Mouse (Mus musculus): ENCODE results near the gene Fgf18.

Gene Fgf18

DNA sequence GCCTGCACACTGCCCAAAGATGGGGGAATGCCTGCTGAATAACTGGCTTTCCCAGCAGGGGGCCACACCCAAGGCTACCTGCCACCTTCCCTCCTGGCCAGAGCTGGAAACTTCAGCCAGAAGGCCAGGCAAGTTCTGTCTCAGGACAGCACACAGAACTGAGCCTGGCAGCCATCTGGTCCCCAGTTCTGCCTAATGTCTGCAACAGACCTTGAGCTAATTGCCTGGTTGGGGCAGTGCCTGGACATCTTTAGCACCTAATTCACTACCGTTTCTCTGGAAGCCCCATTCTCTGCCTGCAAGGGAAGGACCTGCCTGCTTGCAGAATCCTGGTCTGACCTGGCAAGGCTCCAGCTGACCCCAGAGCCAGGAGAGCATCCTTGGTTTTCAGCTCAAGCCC, 34.8 kb downstream of the Fgf18 start:
- DNase-seq (ENCODE audit: low spot score) = no peak

DNA sequence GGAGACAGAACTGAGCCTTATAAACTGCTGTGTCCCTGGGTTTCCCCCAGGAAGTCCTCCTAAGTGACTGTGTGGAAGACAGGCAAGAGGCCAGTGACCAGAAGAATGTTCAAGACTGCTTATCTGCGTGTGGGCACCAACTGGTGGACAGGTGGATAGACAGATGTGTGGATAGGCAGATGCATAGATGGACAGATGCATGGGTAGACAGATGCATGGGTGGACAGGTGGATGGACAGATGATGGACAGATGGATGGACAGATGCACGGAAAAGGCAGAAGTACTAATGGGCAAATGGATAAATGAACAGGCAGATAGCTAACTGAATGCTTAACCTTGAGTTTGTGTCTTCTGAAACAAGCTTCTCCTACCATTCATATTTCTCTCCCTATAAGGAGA, 37.1 kb downstream of the Fgf18 start:
- DNase-seq (ENCODE audit: low spot score) = no peak

DNA sequence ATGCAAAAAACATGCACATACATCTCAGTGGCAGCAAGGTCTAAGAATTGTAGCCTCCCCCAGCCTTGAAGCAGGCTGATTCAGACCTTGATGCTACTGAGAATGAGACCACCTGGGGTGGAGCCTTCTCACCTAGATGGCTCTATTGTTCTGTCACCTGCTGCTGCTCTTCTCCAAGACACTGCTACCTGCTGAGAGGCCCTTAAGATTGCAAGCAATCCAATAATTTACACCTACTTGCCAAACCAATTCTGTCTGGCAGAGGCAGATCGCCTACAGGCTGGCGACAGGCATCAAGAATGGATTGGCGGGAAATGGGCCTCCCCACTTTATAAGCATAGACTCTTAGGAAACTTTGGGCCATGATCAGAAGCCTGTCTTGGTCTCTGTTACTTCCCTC, 39.7 kb downstream of the Fgf18 start:
- DNase-seq (ENCODE audit: low spot score) = no peak

GRCm38 (mm10) chr11:33104911-33105316, 42.3 kb downstream of the Fgf18 start:
- no peak for DNase-seq (ENCODE audit: low spot score)

GRCm38 (mm10) chr11:33103291-33103943, 43.8 kb downstream of the Fgf18 start:
- no peak for DNase-seq (ENCODE audit: low spot score)

GRCm38 (mm10) chr11:33100027-33100507, 47.1 kb downstream of the Fgf18 start:
- peak; percentile 26 for DNase-seq (ENCODE audit: low spot score)

- DNase-seq (ENCODE audit: low spot score) = no peak
These were observed 47.8 kb downstream of the Fgf18 start for GRCm38 (mm10) chr11:33099425-33099824.

GRCm38 (mm10) chr11:33098446-33098845, 48.8 kb downstream of the Fgf18 start:
- peak; percentile 22 for DNase-seq (ENCODE audit: low spot score)

DNA sequence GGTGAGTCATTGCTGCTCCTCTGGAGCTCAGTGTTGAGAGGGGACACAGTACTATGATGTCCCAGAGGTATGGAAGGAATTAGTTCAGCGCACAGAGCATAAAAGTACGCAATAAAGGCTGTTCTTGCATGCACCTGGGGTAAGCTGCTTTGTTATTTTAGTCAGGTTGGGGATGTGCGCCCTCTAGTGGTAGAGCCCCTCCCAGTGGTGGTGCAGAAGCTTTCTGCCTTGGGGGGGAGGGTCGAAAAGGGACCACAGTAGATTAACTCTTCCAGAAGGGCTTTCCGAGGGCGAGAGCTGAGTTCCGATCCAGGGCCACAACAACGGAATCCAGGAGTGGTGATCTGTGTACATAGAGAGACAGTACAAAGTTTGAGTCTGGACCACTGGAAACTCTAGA, 49.3 kb downstream of the Fgf18 start:
- peak; percentile 35 for DNase-seq (ENCODE audit: low spot score)

- no peak for DNase-seq (ENCODE audit: low spot score)
These were observed 57.3 kb downstream of the Fgf18 start for GRCm38 (mm10) chr11:33089856-33090255.

DNA sequence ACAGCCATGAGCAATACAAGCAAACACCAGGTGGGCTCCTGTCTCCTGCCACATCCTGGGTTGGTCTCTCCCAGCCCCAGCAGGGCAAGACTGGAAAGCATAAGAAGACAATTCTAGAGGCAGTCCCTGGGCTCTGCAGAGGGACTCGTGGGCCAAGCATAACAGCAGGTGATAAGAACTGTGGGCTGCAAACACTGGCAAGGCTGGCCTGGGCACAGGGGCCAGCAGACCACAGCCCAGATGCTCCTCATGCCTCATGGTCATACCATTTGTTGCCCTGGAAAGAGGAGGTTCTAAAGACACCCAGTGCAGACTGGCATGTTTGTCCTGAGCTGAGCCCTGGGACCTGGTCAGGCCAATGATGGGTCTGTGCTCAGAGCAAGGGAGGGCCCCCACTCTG, 59.0 kb downstream of the Fgf18 start:
- DNase-seq (ENCODE audit: low spot score) = no peak

DNA sequence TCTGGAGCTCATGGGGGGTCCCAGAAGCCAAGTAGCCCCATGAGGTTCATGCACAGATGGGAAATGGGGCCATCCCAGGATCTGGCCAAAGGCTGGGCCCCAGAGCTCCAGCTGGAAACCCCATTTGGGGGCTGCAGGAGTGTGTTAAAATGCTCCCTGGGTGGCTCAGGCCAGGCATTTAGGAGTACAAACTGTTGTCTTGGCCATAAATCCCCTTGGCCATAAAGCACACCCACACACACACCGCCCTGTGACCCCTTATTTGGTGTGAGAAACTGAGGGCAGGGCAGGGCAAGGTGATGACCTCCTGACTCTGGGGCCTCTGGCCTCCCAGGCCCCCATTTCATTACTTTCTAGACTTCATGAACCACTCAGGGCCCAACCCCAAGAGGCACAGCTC, 61.2 kb downstream of the Fgf18 start:
- DNase-seq (ENCODE audit: low spot score) = no peak

DNA sequence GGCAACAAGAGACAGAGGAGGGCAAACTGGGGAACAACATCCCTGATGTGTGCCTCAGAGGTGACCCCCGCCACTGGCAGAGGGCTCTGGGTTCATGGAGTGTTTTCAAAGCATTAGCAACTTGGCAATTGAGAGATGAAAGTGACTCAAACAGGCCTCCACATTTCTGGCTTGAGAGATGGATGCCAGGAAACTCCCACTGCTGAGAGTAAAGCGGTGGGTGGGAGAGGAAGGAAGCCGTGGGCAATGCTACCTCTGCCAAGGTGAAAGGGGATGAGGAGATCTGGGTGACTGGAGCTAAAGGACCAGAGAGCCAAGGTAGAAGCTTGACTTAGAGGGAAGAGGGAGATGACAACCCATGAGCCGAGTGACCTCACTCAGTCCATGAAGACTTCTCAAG, 61.7 kb downstream of the Fgf18 start:
- no peak for DNase-seq (ENCODE audit: low spot score)

DNA sequence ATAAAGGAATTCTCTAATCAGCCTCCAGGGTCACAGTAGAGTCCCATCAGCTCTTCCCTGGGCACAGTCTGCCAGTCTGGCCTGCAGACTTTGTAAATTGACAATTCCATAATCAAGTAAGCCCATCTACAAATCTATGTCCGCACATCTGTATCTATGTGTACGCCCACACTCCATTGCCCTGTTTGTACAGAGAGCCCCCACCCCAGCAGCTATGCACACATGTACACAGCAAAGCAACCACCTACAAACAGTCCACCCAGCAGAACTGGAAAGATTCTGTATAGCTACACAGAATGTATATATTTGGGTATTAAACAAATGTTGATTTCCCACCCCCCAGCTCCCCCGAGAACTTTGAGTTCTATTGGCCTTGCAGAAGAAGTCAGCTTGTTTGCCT, 62.1 kb downstream of the Fgf18 start:
- no peak for DNase-seq (ENCODE audit: low spot score)

- DNase-seq (ENCODE audit: low spot score) = no peak
These were observed 63.2 kb downstream of the Fgf18 start for GRCm38 (mm10) chr11:33084041-33084440.

DNA sequence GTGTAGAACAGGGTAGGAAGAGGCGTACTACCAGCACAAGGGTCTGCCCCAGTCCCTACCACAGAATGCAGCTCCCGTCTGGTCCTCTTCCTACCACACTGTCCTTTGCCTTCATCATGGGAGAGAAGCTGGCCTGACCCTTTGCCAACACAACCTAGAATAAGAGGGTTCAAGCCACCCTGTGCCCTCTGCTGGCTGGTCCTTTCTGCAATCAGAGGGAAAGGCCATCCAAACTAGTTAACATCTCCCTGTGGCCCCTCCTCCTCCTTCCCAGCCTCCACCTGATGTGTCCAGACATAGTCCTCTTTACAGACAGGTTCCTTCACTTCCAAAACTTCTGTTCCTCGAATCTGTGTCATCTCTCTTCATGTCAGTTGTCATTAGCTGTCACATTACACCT, 66.0 kb downstream of the Fgf18 start:
- no peak for DNase-seq (ENCODE audit: low spot score)

- DNase-seq (ENCODE audit: low spot score) = no peak
These were observed 67.0 kb downstream of the Fgf18 start for GRCm38 (mm10) chr11:33080046-33080808.

GRCm38 (mm10) chr11:33079424-33079823, 67.8 kb downstream of the Fgf18 start:
- no peak for DNase-seq (ENCODE audit: low spot score)

GRCm38 (mm10) chr11:33078036-33078435, 69.2 kb downstream of the Fgf18 start:
- DNase-seq (ENCODE audit: low spot score) = no peak

- peak; percentile 14 for DNase-seq (ENCODE audit: low spot score)
These were observed 71.9 kb downstream of the Fgf18 start for GRCm38 (mm10) chr11:33075293-33075692.

DNA sequence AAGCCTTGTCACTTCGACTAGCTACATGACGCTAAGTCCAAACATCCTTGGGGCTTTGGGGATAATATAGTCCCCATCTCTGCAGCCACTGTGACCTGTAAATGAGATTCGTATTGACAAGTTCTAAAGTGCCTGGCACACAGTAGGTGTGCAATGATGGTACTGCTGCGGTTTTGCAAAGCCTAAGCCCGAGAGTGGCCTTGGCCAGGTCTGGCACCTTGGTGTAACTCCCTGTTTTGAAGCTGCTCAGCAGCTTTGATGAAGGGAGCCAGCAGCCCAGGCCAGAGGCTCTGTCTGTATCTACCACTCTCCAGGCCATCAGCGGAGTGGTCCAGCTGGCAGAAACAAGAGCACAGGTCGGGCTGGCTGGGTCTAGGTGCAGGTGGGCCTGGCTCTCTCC, 72.7 kb downstream of the Fgf18 start:
- no peak for DNase-seq (ENCODE audit: low spot score)

DNA sequence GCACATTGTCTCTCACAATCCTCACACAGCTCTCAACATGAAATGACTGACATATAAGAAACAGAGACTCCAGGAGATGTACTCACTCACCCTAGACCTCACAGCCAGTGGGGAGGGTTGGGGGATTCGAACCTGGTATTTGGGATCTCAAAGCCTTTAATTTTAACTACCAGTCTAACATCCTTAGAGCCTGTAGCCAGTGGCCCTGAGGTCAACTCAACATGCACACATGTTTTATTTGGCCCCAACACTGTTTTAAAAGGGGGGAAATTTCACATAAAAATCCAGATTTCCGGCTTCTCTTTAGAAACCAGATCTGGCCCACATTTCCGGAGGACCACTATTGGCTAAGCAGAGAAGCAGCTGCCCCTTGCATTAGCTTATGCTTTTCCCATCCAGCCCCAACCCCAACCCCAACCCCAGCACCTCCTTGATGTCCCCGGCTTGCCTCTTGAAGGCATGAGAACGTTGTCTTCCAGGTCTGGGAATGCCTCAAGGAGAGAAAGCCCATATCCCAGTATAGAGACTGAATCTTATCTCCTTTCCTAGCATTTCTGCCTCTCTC, 75.8 kb downstream of the Fgf18 start:
- no peak for DNase-seq (ENCODE audit: low spot score)

DNA sequence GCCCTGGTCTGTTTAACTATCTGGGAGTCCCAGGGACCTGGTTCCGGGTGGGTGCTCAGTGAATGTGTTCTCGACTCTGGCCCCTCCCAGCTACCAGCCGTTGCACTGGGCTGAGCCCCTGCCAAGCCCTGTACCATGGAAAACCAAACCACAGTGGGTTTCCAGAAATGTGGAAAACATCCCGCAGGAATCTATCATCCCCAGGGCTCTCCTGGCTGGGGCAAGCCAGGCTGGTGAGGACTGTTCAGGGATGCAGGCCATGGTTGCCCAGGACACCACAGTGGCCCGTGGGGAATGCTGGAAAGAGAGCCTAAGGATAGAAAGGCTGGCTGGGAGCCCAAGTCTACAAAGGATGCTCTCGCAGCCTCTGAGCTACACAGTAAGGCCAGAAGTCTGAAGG, 76.7 kb downstream of the Fgf18 start:
- DNase-seq (ENCODE audit: low spot score) = no peak

Data from urinary bladder, postnatal 14 days (tissue).